Mouse (Mus musculus) liver, postnatal 0 days (tissue): Measurements from ENCODE around the gene Trabd2b.

Source experiments
- CTCF ChIP-seq: sonication (generic); IDR thresholded peaks from 2 replicates; pipeline ENCODE4 v1.5.1; 2016; ENCODE audit warnings: antibody characterized with exemption, low read depth
- EP300 ChIP-seq: IDR thresholded peaks from 2 replicates; pipeline ENCODE4 v1.6.1; 2016; ENCODE audit warnings: antibody characterized with exemption, low read depth, mild to moderate bottlenecking

GRCm38 (mm10) chr4:114484173-114484572, 77.6 kb downstream of the Trabd2b start:
- no peak for TF ChIP-seq EP300
- no peak for TF ChIP-seq CTCF
